Mouse (Mus musculus) ovary, postnatal 10 days (tissue): Measurements from ENCODE around the gene Dennd2d.
A peak's percentile ranks its signal among the peaks of the same experiment; 100 is the strongest.

ENCODE experiments used
- DNase-seq: peaks from one replicate; pipeline ENCODE4 v3.0.0; 2022; ENCODE audit warnings: low spot score

Dennd2d gene

GRCm38 (mm10) chr3:106482281-106483081, at the start of gene Dennd2d:
Gene Dennd2d, plus strand, starts transcription at chr3:106482405.
- DNase-seq = peak; percentile 15

- no peak for DNase-seq
These were observed 33.6 kb upstream of the Dennd2d start for GRCm38 (mm10) chr3:106448571-106448970.

GRCm38 (mm10) chr3:106448995-106449394, 33.2 kb upstream of the Dennd2d start:
- no peak for DNase-seq

- DNase-seq = no peak
These were observed 32.6 kb upstream of the Dennd2d start for GRCm38 (mm10) chr3:106449567-106449966.

GRCm38 (mm10) chr3:106452616-106453015, 29.6 kb upstream of the Dennd2d start:
- DNase-seq = no peak

GRCm38 (mm10) chr3:106457298-106457869, 24.8 kb upstream of the Dennd2d start:
- no peak for DNase-seq

GRCm38 (mm10) chr3:106462059-106462470, 20.1 kb upstream of the Dennd2d start:
- DNase-seq = no peak

- DNase-seq = no peak
These were observed 19.7 kb upstream of the Dennd2d start for GRCm38 (mm10) chr3:106462493-106462892.

- no peak for DNase-seq
These were observed 17.5 kb upstream of the Dennd2d start for GRCm38 (mm10) chr3:106464750-106465149.

GRCm38 (mm10) chr3:106474210-106474609, 8.0 kb upstream of the Dennd2d start:
- no peak for DNase-seq

- DNase-seq = no peak
These were observed 5.3 kb upstream of the Dennd2d start for GRCm38 (mm10) chr3:106476863-106477262.

- no peak for DNase-seq
These were observed 1.1 kb downstream of the Dennd2d start for GRCm38 (mm10) chr3:106483297-106483696.

GRCm38 (mm10) chr3:106483796-106484405, 1.7 kb downstream of the Dennd2d start:
- DNase-seq = no peak

GRCm38 (mm10) chr3:106484861-106485260, 2.7 kb downstream of the Dennd2d start:
- DNase-seq = no peak

GRCm38 (mm10) chr3:106485810-106486209, 3.6 kb downstream of the Dennd2d start:
- DNase-seq = no peak

- DNase-seq = no peak
These were observed 5.3 kb downstream of the Dennd2d start for GRCm38 (mm10) chr3:106487551-106487950.

- no peak for DNase-seq
These were observed 8.0 kb downstream of the Dennd2d start for GRCm38 (mm10) chr3:106490239-106490638.

- DNase-seq = no peak
These were observed 10.5 kb downstream of the Dennd2d start for GRCm38 (mm10) chr3:106492723-106493122.

GRCm38 (mm10) chr3:106493202-106493601, 11.0 kb downstream of the Dennd2d start:
- DNase-seq = no peak

- no peak for DNase-seq
These were observed 11.7 kb downstream of the Dennd2d start for GRCm38 (mm10) chr3:106493882-106494281.

- DNase-seq = no peak
These were observed 12.3 kb downstream of the Dennd2d start for GRCm38 (mm10) chr3:106494417-106494950.

- DNase-seq = no peak
These were observed 13.3 kb downstream of the Dennd2d start for GRCm38 (mm10) chr3:106495346-106496044.
